Mouse (Mus musculus): ENCODE results near the gene Psmd12.

DNA sequence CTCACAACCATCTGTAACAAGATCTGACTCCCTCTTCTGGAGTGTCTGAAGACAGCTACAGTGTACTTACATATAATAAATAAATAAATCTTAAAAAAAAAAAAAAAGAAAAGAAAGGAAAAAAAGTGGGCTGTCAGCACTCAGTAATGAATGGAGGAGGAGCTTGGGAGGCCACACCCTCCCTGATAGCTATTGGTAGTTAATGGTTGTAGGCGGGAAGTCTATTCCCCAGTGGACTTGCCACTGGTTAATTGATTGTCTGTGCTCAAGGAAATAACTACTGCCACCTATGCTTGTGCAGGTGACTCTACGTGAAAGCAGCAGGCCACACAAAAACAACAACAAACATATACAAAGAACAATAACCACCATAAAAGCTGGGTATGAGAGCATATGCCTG is 37.1 kb downstream of the Psmd12 start:
- TF ChIP-seq CTCF (IDR thresholded peaks at IDR 0.05; ENCODE audit: insufficient read depth, low read depth, low read length) (no peak), POLR2A (IDR thresholded peaks at IDR 0.05; ENCODE audit: insufficient read depth, low read depth, low read length) (no peak)

Data from olfactory bulb, adult 2 months (tissue).